Mouse (Mus musculus) adrenal gland, adult 8-10 months (tissue): ENCODE data around the gene Erbb2. TPM values are rescaled to one million over a fixed set of nuclear protein-coding genes. Genes with fewer than 3 reads are reported as not detected.

Experiments used
- DNase-seq: peaks from one replicate; pipeline ENCODE4 v3.0.0; 2022
- total RNA-seq, 4 experiments: library from RNA; stranded (reverse); gene quantifications; 2 replicates each; pipeline ENCODE4 v1.2.4; 2022

Gene Erbb2
- total RNA-seq, 4 experiments from 2014 or later, result 4.4 to 6.6 (median 5.1) TPM

- DNase-seq, result no peak
Observed at GRCm38 (mm10) chr11:98485749-98486148, 73.5 kb downstream of the Erbb2 start.

Other genes with a start within 250 kb of the Erbb2 start
- gene Med1, start 219.2 kb upstream of the Erbb2 start, total RNA-seq, result 10 to 100 TPM; 62.9 to 72.7 (median 66.6) TPM
- 10 to 100 TPM; 41.6 to 57.7 (median 49.9) TPM for gene Cdk12, start 209.4 kb upstream of the Erbb2 start, total RNA-seq
- not detected for gene Neurod2, start 82.8 kb upstream of the Erbb2 start, total RNA-seq
- under 1 TPM in 3 of 4 experiments, not detected in 1; 0.20 to 0.73 (median 0.56) TPM for gene Ppp1r1b, start 64.1 kb upstream of the Erbb2 start, total RNA-seq
- 10 to 100 TPM; 22.4 to 33.9 (median 29.1) TPM for gene Stard3, start 54.1 kb upstream of the Erbb2 start, total RNA-seq
- gene Tcap, start 28.7 kb upstream of the Erbb2 start, total RNA-seq, result 1 to 10 TPM in 1 of 4 experiments, under 1 TPM in 2, not detected in 1; 0.37 to 1.0 (median 0.73) TPM
- 1,000 to 10,000 TPM in 1 of 4 experiments, 100 to 1,000 TPM in 3; 210 to 1,003 (median 584) TPM for gene Pnmt, start 26.0 kb upstream of the Erbb2 start, total RNA-seq
- gene Pgap3, start 12.0 kb upstream of the Erbb2 start, total RNA-seq, result 10 to 100 TPM in 1 of 4 experiments, 1 to 10 TPM in 3; 5.7 to 10.5 (median 7.5) TPM
- gene Mien1, start 26.5 kb downstream of the Erbb2 start, total RNA-seq, result 100 to 1,000 TPM in 1 of 4 experiments, 10 to 100 TPM in 3; 78.5 to 100 (median 88.6) TPM
- under 1 TPM in 3 of 4 experiments, not detected in 1; 0.13 to 0.70 (median 0.42) TPM for gene Grb7, start 33.9 kb downstream of the Erbb2 start, total RNA-seq
- 1 to 10 TPM in 1 of 4 experiments, under 1 TPM in 3; 0.49 to 1.0 (median 0.75) TPM for gene Ikzf3, start 133.6 kb downstream of the Erbb2 start, total RNA-seq
- gene Zpbp2, start 138.6 kb downstream of the Erbb2 start, total RNA-seq, result 1 to 10 TPM in 1 of 4 experiments, under 1 TPM in 2, not detected in 1; 0.51 to 1.1 (median 0.74) TPM
- 100 to 1,000 TPM; 102 to 147 (median 129) TPM for gene Ormdl3, start 174.9 kb downstream of the Erbb2 start, total RNA-seq
- not detected for gene Lrrc3c, start 185.8 kb downstream of the Erbb2 start, total RNA-seq
- gene Gm12355, start 213.2 kb downstream of the Erbb2 start, total RNA-seq, result 10 to 100 TPM; 12.6 to 16.2 (median 14.5) TPM
- gene Gsdma3, start 213.9 kb downstream of the Erbb2 start, total RNA-seq, result 10 to 100 TPM in 1 of 4 experiments, 1 to 10 TPM in 3; 1.5 to 14.3 (median 4.9) TPM
- under 1 TPM in 1 of 4 experiments, not detected in 3; 0.63 TPM for gene Gsdma2, start 234.3 kb downstream of the Erbb2 start, total RNA-seq